In genomic region chr16:33195686-33196313, GRCm38 (mm10) we compare ENCODE assay signal across 8 mouse cellular contexts. TPM values are rescaled to one million over a fixed set of nuclear protein-coding genes. Genes with fewer than 3 reads are reported as not detected.
DNase-seq lines count a peak whose midpoint lies in the region; ATAC-seq lines count a peak whose summit lies in the region.

No protein-coding gene starts in this region.

- ATAC-seq in megakaryocyte-erythroid progenitor cell, adult 5-6 weeks (replicated peaks; ENCODE audit: low FRiP score, low TSS enrichment, poor library complexity, severe bottlenecking): peak; percentile 76

- peak; percentile 58 to 70 for DNase-seq in cerebellum, postnatal 10 days
- no peak for DNase-seq in cerebellum, adult 9-10 months
- DNase-seq in left cerebral cortex, postnatal 4 days: peak; percentile 21
- no peak for DNase-seq in left cerebral cortex, postnatal 25 days (ENCODE audit: low spot score in 2 of 2)
- peak; percentile 14 for DNase-seq in c-Kit-positive CD71-positive TER-119-negative erythroid progenitor cells, embryonic 14.5 days (ENCODE audit: low read depth)
- no peak for DNase-seq in testis, postnatal 10 days (ENCODE audit: low spot score)
- DNase-seq in right cerebral cortex, postnatal 4 days: no peak

- intact Hi-C loops in left cerebral cortex, postnatal 4 days (cut with DNase I): no loop called here
- intact Hi-C loops in left cerebral cortex, postnatal 25 days (cut with DNase I): no loop called here

RNA-seq across cellular contexts. Expression of gene Osbpl11, which starts 10.9 kb away (rescaled TPM):
- total RNA-seq in left cerebral cortex, postnatal 4 days (2021): 10 to 100 TPM; 26.8 to 27.4 TPM
- total RNA-seq in left cerebral cortex, postnatal 25 days (2021): 10 to 100 TPM; 15.3 to 15.8 TPM
- total RNA-seq in megakaryocyte-erythroid progenitor cell, adult 5-6 weeks (2014; fragmentation: Nextera tagmentation): 7.4 and 10.7 TPM in 2 replicates
- total RNA-seq in megakaryocyte-erythroid progenitor cell, adult 5-6 weeks (2017): 10.9 and 12.5 TPM in 2 replicates

RNA-seq across cellular contexts. Expression of gene Snx4, which starts 55.4 kb away (rescaled TPM):
- 10 to 100 TPM; 62.4 to 68.3 TPM for total RNA-seq in left cerebral cortex, postnatal 4 days (2021)
- total RNA-seq in left cerebral cortex, postnatal 25 days (2021): 10 to 100 TPM; 35.8 to 37.3 TPM
- total RNA-seq in megakaryocyte-erythroid progenitor cell, adult 5-6 weeks (2014; fragmentation: Nextera tagmentation): 24.0 and 36.4 TPM in 2 replicates
- total RNA-seq in megakaryocyte-erythroid progenitor cell, adult 5-6 weeks (2017): 47.9 and 56.7 TPM in 2 replicates

Comparison
In these comparisons a context has a peak if more than half of its experiments do, and no peak if none do; other contexts are left out.
1. DNase-seq: peak in cerebellum, postnatal 10 days (2 of 2), left cerebral cortex, postnatal 4 days (single experiment) and c-Kit-positive CD71-positive TER-119-negative erythroid progenitor cells, embryonic 14.5 days (single experiment); none in cerebellum, adult 9-10 months (single experiment), left cerebral cortex, postnatal 25 days (0 of 2), testis, postnatal 10 days (single experiment) and right cerebral cortex, postnatal 4 days (single experiment).